Mouse (Mus musculus) G1E (cell line): ENCODE results near the gene Spag7.

Source experiments
- CTCF ChIP-seq: IDR thresholded peaks from 2 replicates; pipeline ENCODE4 v1.5.1; 2012; ENCODE audit warnings: low read depth, low read length, inconsistent platforms, mixed read lengths
- GATA1 ChIP-seq: IDR thresholded peaks from 2 replicates; pipeline ENCODE4 v1.6.1; 2012; ENCODE audit warnings: borderline replicate concordance, low read length, inconsistent platforms, mixed read lengths
- GATA2 ChIP-seq: IDR thresholded peaks from 2 replicates; pipeline ENCODE4 v1.6.1; 2012; ENCODE audit warnings: low read depth, low read length, inconsistent platforms, borderline replicate concordance

- TF ChIP-seq GATA1 (no peak), CTCF (no peak), GATA2 (no peak)
Observed at GRCm38 (mm10) chr11:70678576-70678975, 9.4 kb upstream of the Spag7 start.
